Mouse (Mus musculus) hindbrain, embryonic 15.5 days (tissue): ENCODE data around the gene Hydin. TPM values are rescaled to one million over a fixed set of nuclear protein-coding genes. Genes with fewer than 3 reads are reported as not detected.

ENCODE experiments used
- ATAC-seq: fragments of 200-750 bp; cut with Nextera tagmentation; 2 replicates; pipeline ENCODE4 v1.8.0; 2017; ENCODE audit warnings: low read depth, moderate number of reproducible peaks, moderate TSS enrichment; ENCODE audit not compliant: low FRiP score
- H3K27ac ChIP-seq: fragments of 300-500 bp; sonication (generic); replicated peaks from 2 replicates; pipeline ENCODE4 v1.5.1; 2015; ENCODE audit warnings: mild to moderate bottlenecking, inconsistent platforms
- H3K27me3 ChIP-seq: fragments of 300-500 bp; sonication (generic); 2 replicates; pipeline ENCODE4 v1.6.1; 2015; ENCODE audit warnings: control low read depth, inconsistent platforms
- H3K36me3 ChIP-seq: fragments of 300-500 bp; sonication (generic); 2 replicates; pipeline ENCODE4 v1.6.1; 2015; ENCODE audit warnings: control low read depth, inconsistent platforms
- H3K4me1 ChIP-seq: fragments of 300-500 bp; sonication (generic); replicated peaks from 2 replicates; pipeline ENCODE4 v1.6.1; 2015; ENCODE audit warnings: control low read depth, inconsistent platforms
- H3K4me2 ChIP-seq: fragments of 300-500 bp; sonication (generic); 2 replicates; pipeline ENCODE4 v1.6.1; 2015; ENCODE audit warnings: moderate library complexity, mild to moderate bottlenecking, inconsistent platforms
- H3K4me3 ChIP-seq: fragments of 300-500 bp; sonication (generic); 2 replicates; pipeline ENCODE4 v1.5.1; 2015; ENCODE audit warnings: mild to moderate bottlenecking, inconsistent platforms
- H3K9ac ChIP-seq: fragments of 300-500 bp; sonication (generic); 2 replicates; pipeline ENCODE4 v1.6.1; 2015; ENCODE audit warnings: inconsistent platforms
- H3K9me3 ChIP-seq: fragments of 300-500 bp; sonication (generic); 2 replicates; pipeline ENCODE4 v1.6.1; 2016; ENCODE audit warnings: control low read depth, inconsistent platforms
- WGBS: fragments of 180-500 bp; shearing (Covaris S2); methylation state at CpG from one replicate; pipeline ENCODE4 v1.1.7; 2015; 5-methylcytosine and 5-hydroxymethylcytosine counted together
- polyA plus RNA-seq: library from polyadenylated mRNA; unstranded; fragments of >200 nt; fragmentation: Nextera tagmentation; extraction: Ambion mirVana; gene quantifications from 2 replicates; pipeline ENCODE4 v1.2.1, GENCODE M21; 2015

The Hydin gene
- polyA plus RNA-seq, 1 experiment from 2014 or later, result 0.41 TPM

GRCm38 (mm10) chr8:110457424-110457823 is 190.6 kb downstream of the Hydin start:
- Histone ChIP-seq H3K27me3 (no peaks in the 10 kb centered on the region), H3K9me3 (no peaks in the 10 kb centered on the region), H3K4me3 (no peak overlapping the region), H3K36me3 (no peaks in the 10 kb centered on the region), H3K4me2 (no peak overlapping the region), H3K9ac (no peak overlapping the region), H3K4me1 (no peaks in the 10 kb centered on the region), H3K27ac (no peak overlapping the region)
- ATAC-seq, result no peak
- 86% methylated on average over 4 of the region's 4 CpGs for WGBS

- H3K4me3 ChIP-seq, result no peak overlapping the region
- 90% methylated on average over 10 of the region's 10 CpGs for WGBS
- H3K4me2 ChIP-seq, result no peak overlapping the region
- H3K9ac ChIP-seq, result no peak overlapping the region
- no peak overlapping the region for H3K27ac ChIP-seq
- no peak for ATAC-seq
- H3K9me3 ChIP-seq, result no peaks in the 10 kb centered on the region
- no peaks in the 10 kb centered on the region for H3K27me3 ChIP-seq
- no peaks in the 10 kb centered on the region for H3K36me3 ChIP-seq
- peaks cover 6% of the 10 kb centered on the region for H3K4me1 ChIP-seq
Observed at GRCm38 (mm10) chr8:110462627-110463208, 195.9 kb downstream of the Hydin start.

GRCm38 (mm10) chr8:110463773-110464460 is 197.1 kb downstream of the Hydin start:
- WGBS, result 87% methylated on average over 10 of the region's 10 CpGs
- Histone ChIP-seq H3K27me3 (no peaks in the 10 kb centered on the region), H3K9ac (no peak overlapping the region), H3K9me3 (no peaks in the 10 kb centered on the region), H3K36me3 (no peaks in the 10 kb centered on the region), H3K4me2 (no peak overlapping the region), H3K4me1 (peaks cover 6% of the 10 kb centered on the region), H3K27ac (no peak overlapping the region), H3K4me3 (no peak overlapping the region)
- ATAC-seq, result no peak

GRCm38 (mm10) chr8:110465606-110466005 is 198.8 kb downstream of the Hydin start:
- Histone ChIP-seq H3K4me1 (peaks cover 6% of the 10 kb centered on the region), H3K4me2 (no peak overlapping the region), H3K9ac (no peak overlapping the region), H3K9me3 (no peaks in the 10 kb centered on the region), H3K27me3 (no peaks in the 10 kb centered on the region), H3K4me3 (no peak overlapping the region), H3K36me3 (no peaks in the 10 kb centered on the region), H3K27ac (peak overlapping the region; percentile 50)
- ATAC-seq, result peak; percentile 79
- WGBS, result 37% methylated on average over 9 of the region's 9 CpGs

GRCm38 (mm10) chr8:110477256-110477655 is 210.5 kb downstream of the Hydin start:
- ATAC-seq, result no peak
- Histone ChIP-seq H3K4me1 (peaks cover 5% of the 10 kb centered on the region; the same call in 1 of the 2 replicates), H3K9me3 (no peaks in the 10 kb centered on the region), H3K27me3 (no peaks in the 10 kb centered on the region), H3K27ac (no peak overlapping the region), H3K9ac (no peak overlapping the region), H3K4me2 (no peak overlapping the region), H3K36me3 (no peaks in the 10 kb centered on the region), H3K4me3 (no peak overlapping the region)
- WGBS, result 72% methylated on average over 6 of the region's 6 CpGs

GRCm38 (mm10) chr8:110478576-110478975 is 211.8 kb downstream of the Hydin start:
- 28% methylated on average over 6 of the region's 6 CpGs for WGBS
- Histone ChIP-seq H3K4me2 (0 out of 2 replicates have a peak overlapping the region, but pooled peaks have one; percentile 14), H3K9me3 (no peaks in the 10 kb centered on the region), H3K9ac (no peak overlapping the region), H3K27me3 (no peaks in the 10 kb centered on the region), H3K4me3 (no peak overlapping the region), H3K4me1 (peaks cover 13% of the 10 kb centered on the region), H3K27ac (no peak overlapping the region), H3K36me3 (no peaks in the 10 kb centered on the region)
- ATAC-seq, result no peak

- Histone ChIP-seq H3K27me3 (no peaks in the 10 kb centered on the region), H3K27ac (no peak overlapping the region), H3K4me3 (no peak overlapping the region), H3K36me3 (no peaks in the 10 kb centered on the region), H3K9ac (no peak overlapping the region), H3K4me1 (peaks cover 13% of the 10 kb centered on the region), H3K9me3 (no peaks in the 10 kb centered on the region), H3K4me2 (no peak overlapping the region)
- no peak for ATAC-seq
- WGBS, result 71% methylated on average over 12 of the region's 12 CpGs
Observed at GRCm38 (mm10) chr8:110479401-110479800, 212.6 kb downstream of the Hydin start.

GRCm38 (mm10) chr8:110482275-110482674 is 215.5 kb downstream of the Hydin start:
- no peak overlapping the region for H3K9ac ChIP-seq
- ATAC-seq, result no peak
- peaks cover 13% of the 10 kb centered on the region for H3K4me1 ChIP-seq
- H3K27me3 ChIP-seq, result no peaks in the 10 kb centered on the region
- no peaks in the 10 kb centered on the region for H3K36me3 ChIP-seq
- H3K4me3 ChIP-seq, result no peak overlapping the region
- WGBS, result 12% methylated on average over 3 of the region's 3 CpGs
- no peak overlapping the region for H3K4me2 ChIP-seq
- no peak overlapping the region for H3K27ac ChIP-seq
- H3K9me3 ChIP-seq, result no peaks in the 10 kb centered on the region

- WGBS, result 93% methylated on average over 13 of the region's 13 CpGs
- no peak for ATAC-seq
- Histone ChIP-seq H3K27ac (no peak overlapping the region), H3K9ac (no peak overlapping the region), H3K4me3 (no peak overlapping the region), H3K4me2 (no peak overlapping the region), H3K27me3 (no peaks in the 10 kb centered on the region), H3K9me3 (no peaks in the 10 kb centered on the region), H3K4me1 (peaks cover 9% of the 10 kb centered on the region), H3K36me3 (no peaks in the 10 kb centered on the region)
Observed at GRCm38 (mm10) chr8:110485234-110485633, 218.5 kb downstream of the Hydin start.

GRCm38 (mm10) chr8:110486020-110486419 is 219.2 kb downstream of the Hydin start:
- 78% methylated on average over 13 of the region's 13 CpGs for WGBS
- Histone ChIP-seq H3K4me2 (no peak overlapping the region), H3K9me3 (no peaks in the 10 kb centered on the region)

GRCm38 (mm10) chr8:110487644-110488043 is 220.9 kb downstream of the Hydin start:
- Histone ChIP-seq H3K27me3 (no peaks in the 10 kb centered on the region), H3K36me3 (no peaks in the 10 kb centered on the region), H3K9me3 (no peaks in the 10 kb centered on the region), H3K27ac (no peak overlapping the region), H3K9ac (no peak overlapping the region), H3K4me1 (peaks cover 4% of the 10 kb centered on the region), H3K4me3 (no peak overlapping the region), H3K4me2 (no peak overlapping the region)
- WGBS, result 96% methylated on average over 6 of the region's 6 CpGs
- ATAC-seq, result no peak

More at GRCm38 (mm10) chr8:110486020-110486419, 219.2 kb downstream of the Hydin start:
- H3K27ac ChIP-seq, result no peak overlapping the region
- H3K27me3 ChIP-seq, result no peaks in the 10 kb centered on the region
- H3K9ac ChIP-seq, result no peak overlapping the region
- H3K36me3 ChIP-seq, result no peaks in the 10 kb centered on the region
- H3K4me3 ChIP-seq, result no peak overlapping the region
- peaks cover 9% of the 10 kb centered on the region for H3K4me1 ChIP-seq
- ATAC-seq, result no peak

- H3K27me3 ChIP-seq, result no peaks in the 10 kb centered on the region
- H3K4me2 ChIP-seq, result no peak overlapping the region
- no peak for ATAC-seq
- H3K9ac ChIP-seq, result no peak overlapping the region
- H3K36me3 ChIP-seq, result no peaks in the 10 kb centered on the region
- H3K27ac ChIP-seq, result no peak overlapping the region
- no peak overlapping the region for H3K4me3 ChIP-seq
- H3K4me1 ChIP-seq, result no peaks in the 10 kb centered on the region
- WGBS, result 78% methylated on average over 4 of the region's 4 CpGs
- no peaks in the 10 kb centered on the region for H3K9me3 ChIP-seq
Observed at GRCm38 (mm10) chr8:110489344-110489743, 222.6 kb downstream of the Hydin start.
